Mouse (Mus musculus): ENCODE measurements around the gene Zfp541.

DNA sequence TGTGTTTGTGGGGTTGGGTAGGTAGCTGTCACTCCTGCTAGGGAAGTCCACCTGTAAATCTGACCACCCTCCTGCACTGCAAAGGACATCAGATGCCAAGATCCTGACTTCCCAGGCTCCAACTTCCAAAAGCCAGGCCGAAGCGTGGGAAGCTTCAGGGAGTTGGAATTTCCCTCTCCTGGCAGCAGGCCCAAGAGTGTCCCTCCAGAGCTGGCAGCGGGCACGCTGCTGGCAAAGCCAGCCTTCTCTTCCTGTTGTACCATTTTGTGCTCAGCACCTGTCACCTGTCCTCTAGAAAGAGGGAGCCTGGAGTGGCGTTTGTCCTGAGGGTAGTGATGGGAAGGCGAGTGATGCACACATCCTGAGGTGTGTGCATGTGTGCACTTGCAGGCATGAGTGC is 66.7 kb downstream of the Zfp541 start:
- no peak for TF ChIP-seq CTCF (IDR thresholded peaks at IDR 0.05; ENCODE audit: borderline replicate concordance, extremely low read depth, insufficient read depth, insufficient read length)
- no peak for TF ChIP-seq POLR2A (IDR thresholded peaks at IDR 0.05; ENCODE audit: borderline replicate concordance, extremely low read depth, insufficient read depth, insufficient read length, poor library complexity, severe bottlenecking)

All from brain, embryonic 14.5 days (tissue).